Mouse (Mus musculus) MEL (cell line): ENCODE results near the gene Eif3j1.

Experiments used
- BHLHE40 ChIP-seq: IDR thresholded peaks from 2 replicates; pipeline ENCODE4 v1.6.1; 2012; ENCODE audit warnings: low read depth, mild to moderate bottlenecking, inconsistent platforms, low read length, improper control_type of control experiment, borderline replicate concordance
- CTCF ChIP-seq, 3 experiments: IDR thresholded peaks in 2 of 3; conservative IDR thresholded peaks in 1 of 3; 2 replicates each; pipeline ENCODE4 v1.5.1; 2011 to 2012; ENCODE audit warnings: low read length in 3 of 3, low read depth in 2 of 3, mild to moderate bottlenecking in 2 of 3, improper control_type of control experiment in 1 of 3, inconsistent platforms in 1 of 3, mixed read lengths in 1 of 3, moderate library complexity in 1 of 3; ENCODE audit not compliant: control insufficient read depth in 1 of 3, insufficient read depth in 1 of 3, poor library complexity in 1 of 3, severe bottlenecking in 1 of 3
- POLR2AphosphoS5 ChIP-seq: IDR thresholded peaks from 2 replicates; pipeline ENCODE4 v1.6.1; 2012; ENCODE audit warnings: low read depth, borderline replicate concordance, mild to moderate bottlenecking, inconsistent platforms, low read length, moderate library complexity, mixed read lengths

- TF ChIP-seq POLR2AphosphoS5 (no peak), BHLHE40 (no peak), CTCF (IDR thresholded peaks at IDR 0.05 in 2 of 3, conservative IDR thresholded peaks at IDR 0.05 in 1 of 3; ENCODE audit: control insufficient read depth in 1 of 3, insufficient read depth in 1 of 3, low read depth in 2 of 3, low read length in 3 of 3, poor library complexity in 1 of 3, severe bottlenecking in 1 of 3) (no peak)
These were observed 37.9 kb downstream of the Eif3j1 start for GRCm38 (mm10) chr2:122066241-122066640.
